Mouse (Mus musculus) limb, embryonic 12.5 days (tissue): ENCODE results near the gene Tenm3. TPM values are rescaled to one million over a fixed set of nuclear protein-coding genes. Genes with fewer than 3 reads are reported as not detected.
A peak's percentile ranks its signal among the peaks of the same experiment; 100 is the strongest.

Experiments used
- ATAC-seq: fragments of 200-750 bp; cut with Nextera tagmentation; 2 replicates; pipeline ENCODE4 v1.8.0; 2017; ENCODE audit warnings: low read depth, moderate TSS enrichment; ENCODE audit not compliant: insufficient number of reproducible peaks, insufficient read depth, low FRiP score, low TSS enrichment
- H3K27ac ChIP-seq: fragments of 300-500 bp; sonication (generic); 2 replicates; pipeline ENCODE4 v1.5.1; 2016; ENCODE audit warnings: mild to moderate bottlenecking, moderate library complexity
- H3K27me3 ChIP-seq: fragments of 300-500 bp; sonication (generic); 2 replicates; pipeline ENCODE4 v1.6.1; 2016; ENCODE audit warnings: mild to moderate bottlenecking, moderate library complexity
- H3K36me3 ChIP-seq: fragments of 300-500 bp; sonication (generic); 2 replicates; pipeline ENCODE4 v1.6.1; 2016; ENCODE audit warnings: mild to moderate bottlenecking, moderate library complexity
- H3K4me1 ChIP-seq: fragments of 300-500 bp; sonication (generic); replicated peaks from 2 replicates; pipeline ENCODE4 v1.6.1; 2016
- H3K4me2 ChIP-seq: fragments of 300-500 bp; sonication (generic); 2 replicates; pipeline ENCODE4 v1.6.1; 2016; ENCODE audit warnings: mild to moderate bottlenecking, moderate library complexity
- H3K4me3 ChIP-seq: fragments of 300-500 bp; sonication (generic); replicated peaks from 2 replicates; pipeline ENCODE4 v1.5.1; 2016; ENCODE audit warnings: mild to moderate bottlenecking
- H3K9ac ChIP-seq: fragments of 300-500 bp; sonication (generic); replicated peaks from 2 replicates; pipeline ENCODE4 v1.6.1; 2016; ENCODE audit warnings: mild to moderate bottlenecking, moderate library complexity
- H3K9me3 ChIP-seq: fragments of 300-500 bp; sonication (generic); 2 replicates; pipeline ENCODE4 v1.6.1; 2016; ENCODE audit warnings: mild to moderate bottlenecking, moderate library complexity
- WGBS: fragments of 180-500 bp; shearing (Covaris S2); methylation state at CpG from one replicate; pipeline ENCODE4 v1.1.7; 2016; 5-methylcytosine and 5-hydroxymethylcytosine counted together
- polyA plus RNA-seq: library from polyadenylated mRNA; unstranded; fragments of >200 nt; fragmentation: Nextera tagmentation; extraction: Ambion mirVana; gene quantifications from 2 replicates; pipeline ENCODE4 v1.2.1, GENCODE M21; 2016

Tenm3 gene
- polyA plus RNA-seq, 1 experiment from 2014 or later = 47.1 TPM

- Histone ChIP-seq H3K4me1 (peaks cover 21% of the 10 kb centered on the region), H3K9me3 (peaks cover 4% of the 10 kb centered on the region), H3K27ac (peak overlapping the region; percentile 26; the same call in 1 of the 2 replicates), H3K9ac (no peak overlapping the region), H3K27me3 (no peaks in the 10 kb centered on the region), H3K4me3 (no peak overlapping the region), H3K4me2 (peak overlapping the region; percentile 40), H3K36me3 (no peaks in the 10 kb centered on the region)
- 11% methylated on average over 9 of the region's 9 CpGs for whole genome bisulfite sequencing
- ATAC-seq = peak; percentile 74; the same call in 1 of the 2 replicates
Measured at GRCm38 (mm10) chr8:48775531-48776037, 68.2 kb downstream of the Tenm3 start.

DNA sequence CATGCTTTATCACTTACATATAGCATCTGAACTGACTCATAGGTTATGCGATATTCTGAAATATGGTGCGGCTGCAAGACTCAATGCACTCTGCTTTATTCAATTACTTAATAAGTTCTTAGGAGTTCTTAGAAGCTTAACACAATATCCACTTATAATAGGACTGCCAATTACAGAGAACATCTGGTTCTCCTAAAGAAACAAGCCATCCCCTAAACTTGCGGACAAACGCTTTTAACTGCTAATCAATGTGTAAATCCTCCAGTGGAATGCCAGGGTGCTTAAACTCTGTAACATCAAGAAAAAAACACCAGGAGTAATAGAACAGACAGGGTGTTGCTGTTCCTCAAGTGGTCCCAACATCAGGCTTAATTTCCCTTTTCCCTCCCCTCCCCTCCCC is 68.9 kb downstream of the Tenm3 start:
- H3K4me2 ChIP-seq = peak overlapping the region; percentile 40; the same call in 1 of the 2 replicates
- no peak overlapping the region for H3K9ac ChIP-seq
- peaks cover 18% of the 10 kb centered on the region for H3K4me1 ChIP-seq
- no peak for ATAC-seq
- H3K27me3 ChIP-seq = no peaks in the 10 kb centered on the region
- peaks cover 6% of the 10 kb centered on the region for H3K9me3 ChIP-seq
- H3K4me3 ChIP-seq = no peak overlapping the region
- WGBS = 14% methylated on average over 4 of the region's 4 CpGs
- no peak overlapping the region for H3K27ac ChIP-seq
- H3K36me3 ChIP-seq = no peaks in the 10 kb centered on the region

DNA sequence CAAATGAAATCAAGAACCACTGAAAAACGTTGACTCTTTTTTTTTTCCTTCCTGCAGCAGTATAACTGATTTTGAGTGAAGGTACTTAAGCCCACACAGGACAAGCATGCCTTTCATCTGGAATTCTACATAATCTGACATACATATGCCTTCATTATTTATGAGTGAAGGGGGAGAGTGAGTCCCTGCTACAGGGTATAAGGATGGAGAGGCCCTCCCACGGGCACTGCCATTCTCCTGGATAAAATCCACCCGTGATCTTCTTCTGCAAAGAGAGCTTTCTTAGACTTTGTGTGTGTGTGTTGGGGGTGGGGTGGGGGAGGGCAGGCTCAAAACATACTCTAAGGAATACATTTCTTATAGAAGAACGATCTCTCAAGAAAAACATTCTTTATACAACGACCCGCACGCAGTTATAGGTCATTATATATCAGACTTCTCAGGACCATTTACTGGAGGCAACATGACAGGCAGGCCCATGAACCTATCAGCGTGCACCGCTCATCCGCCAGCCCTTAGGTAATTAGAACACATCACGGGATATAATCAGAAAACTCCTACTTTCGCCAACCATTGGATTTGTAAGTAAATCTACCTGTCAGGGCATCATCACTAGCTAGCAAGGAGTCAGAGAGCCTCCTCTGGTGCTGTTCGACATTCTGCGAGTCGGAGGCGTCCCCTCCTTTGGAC is 77.1 kb downstream of the Tenm3 start:
- 80% methylated on average over 16 of the region's 16 CpGs for WGBS
- Histone ChIP-seq H3K9me3 (peaks cover 6% of the 10 kb centered on the region), H3K27me3 (no peaks in the 10 kb centered on the region), H3K27ac (no peak overlapping the region), H3K36me3 (no peaks in the 10 kb centered on the region), H3K4me2 (no peak overlapping the region), H3K9ac (no peak overlapping the region), H3K4me3 (no peak overlapping the region), H3K4me1 (peaks cover 10% of the 10 kb centered on the region; the same call in 1 of the 2 replicates)
- no peak for ATAC-seq

GRCm38 (mm10) chr8:48765212-48765611 is 78.5 kb downstream of the Tenm3 start:
- H3K27ac ChIP-seq = no peak overlapping the region
- no peaks in the 10 kb centered on the region for H3K9me3 ChIP-seq
- H3K36me3 ChIP-seq = no peaks in the 10 kb centered on the region
- H3K4me3 ChIP-seq = no peak overlapping the region
- H3K9ac ChIP-seq = no peak overlapping the region
- H3K4me1 ChIP-seq = peaks cover 10% of the 10 kb centered on the region; the same call in 1 of the 2 replicates
- ATAC-seq = no peak
- no peak overlapping the region for H3K4me2 ChIP-seq
- 33% methylated on average over 6 of the region's 6 CpGs for WGBS
- H3K27me3 ChIP-seq = no peaks in the 10 kb centered on the region

GRCm38 (mm10) chr8:48764011-48764410 is 79.7 kb downstream of the Tenm3 start:
- no peak overlapping the region for H3K4me3 ChIP-seq
- H3K27ac ChIP-seq = no peak overlapping the region
- WGBS = 88% methylated on average over 3 of the region's 3 CpGs

DNA sequence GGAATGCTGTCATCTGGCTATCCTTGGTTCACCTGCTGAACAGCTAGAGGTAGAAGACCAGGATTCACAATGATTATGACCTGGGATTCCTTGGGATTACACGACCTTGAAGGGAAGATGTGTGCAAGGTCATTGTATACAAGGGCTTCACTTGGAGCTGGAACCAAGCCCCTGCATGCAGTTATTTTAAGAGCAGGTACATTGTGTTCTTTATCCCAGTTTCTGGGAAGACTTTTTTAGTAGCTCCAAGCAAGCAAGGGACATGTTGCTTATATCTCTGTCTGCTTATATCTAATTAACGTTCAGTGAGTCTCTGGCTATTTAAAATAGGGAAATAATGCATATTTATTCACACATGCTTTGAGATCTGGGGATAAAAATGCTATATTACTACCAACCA is 86.9 kb downstream of the Tenm3 start:
- no peaks in the 10 kb centered on the region for H3K9me3 ChIP-seq
- no peak overlapping the region for H3K9ac ChIP-seq
- no peak overlapping the region for H3K27ac ChIP-seq
- no peaks in the 10 kb centered on the region for H3K27me3 ChIP-seq
- H3K4me3 ChIP-seq = no peak overlapping the region
- no peaks in the 10 kb centered on the region for H3K4me1 ChIP-seq
- no peak overlapping the region for H3K4me2 ChIP-seq
- no peak for ATAC-seq
- WGBS = 85% methylated on average over 2 of the region's 2 CpGs
- no peaks in the 10 kb centered on the region for H3K36me3 ChIP-seq

More at GRCm38 (mm10) chr8:48764011-48764410, 79.7 kb downstream of the Tenm3 start:
- no peaks in the 10 kb centered on the region for H3K36me3 ChIP-seq
- no peaks in the 10 kb centered on the region for H3K9me3 ChIP-seq
- no peak overlapping the region for H3K4me2 ChIP-seq
- H3K9ac ChIP-seq = no peak overlapping the region
- H3K27me3 ChIP-seq = no peaks in the 10 kb centered on the region
- no peak for ATAC-seq
- peaks cover 10% of the 10 kb centered on the region; the same call in 1 of the 2 replicates for H3K4me1 ChIP-seq

DNA sequence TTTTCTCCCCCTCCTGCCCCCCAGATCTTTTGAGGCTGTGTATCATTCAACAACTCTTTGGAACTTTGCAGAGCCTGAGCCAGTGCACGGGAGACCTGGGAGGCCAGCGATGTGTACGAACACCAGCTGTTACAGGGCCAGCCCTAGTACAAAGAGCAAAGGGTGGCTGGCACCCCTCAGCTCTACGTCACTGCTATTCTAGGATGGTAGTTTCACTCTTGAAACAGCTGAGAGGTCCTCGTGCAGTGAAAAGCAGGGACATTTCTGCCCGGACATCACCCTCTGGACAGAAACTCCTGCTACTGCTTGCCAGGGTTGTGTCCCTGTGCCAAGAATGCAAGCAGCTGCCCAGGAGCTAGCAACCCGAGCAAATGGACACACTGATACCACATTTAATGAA is 88.3 kb downstream of the Tenm3 start:
- Histone ChIP-seq H3K4me1 (no peaks in the 10 kb centered on the region), H3K27ac (no peak overlapping the region), H3K27me3 (no peaks in the 10 kb centered on the region), H3K36me3 (no peaks in the 10 kb centered on the region), H3K4me3 (no peak overlapping the region), H3K9ac (no peak overlapping the region), H3K9me3 (no peaks in the 10 kb centered on the region), H3K4me2 (no peak overlapping the region)
- WGBS = 65% methylated on average over 7 of the region's 7 CpGs
- no peak for ATAC-seq

GRCm38 (mm10) chr8:48754959-48755358 is 88.8 kb downstream of the Tenm3 start:
- no peak overlapping the region for H3K4me3 ChIP-seq
- no peaks in the 10 kb centered on the region for H3K36me3 ChIP-seq
- WGBS = 89% methylated on average over 2 of the region's 2 CpGs
- H3K4me1 ChIP-seq = no peaks in the 10 kb centered on the region
- H3K27me3 ChIP-seq = no peaks in the 10 kb centered on the region
- no peak for ATAC-seq
- H3K9ac ChIP-seq = no peak overlapping the region
- no peak overlapping the region for H3K27ac ChIP-seq
- no peak overlapping the region for H3K4me2 ChIP-seq
- H3K9me3 ChIP-seq = no peaks in the 10 kb centered on the region

GRCm38 (mm10) chr8:48751965-48752364 is 91.8 kb downstream of the Tenm3 start:
- H3K4me2 ChIP-seq = no peak overlapping the region
- H3K4me1 ChIP-seq = peaks cover 7% of the 10 kb centered on the region; the same call in 1 of the 2 replicates
- H3K9me3 ChIP-seq = no peaks in the 10 kb centered on the region
- ATAC-seq = no peak
- no peaks in the 10 kb centered on the region for H3K36me3 ChIP-seq
- no peaks in the 10 kb centered on the region for H3K27me3 ChIP-seq
- H3K27ac ChIP-seq = no peak overlapping the region
- H3K9ac ChIP-seq = no peak overlapping the region
- H3K4me3 ChIP-seq = no peak overlapping the region
- 79% methylated on average over 5 of the region's 5 CpGs for WGBS

DNA sequence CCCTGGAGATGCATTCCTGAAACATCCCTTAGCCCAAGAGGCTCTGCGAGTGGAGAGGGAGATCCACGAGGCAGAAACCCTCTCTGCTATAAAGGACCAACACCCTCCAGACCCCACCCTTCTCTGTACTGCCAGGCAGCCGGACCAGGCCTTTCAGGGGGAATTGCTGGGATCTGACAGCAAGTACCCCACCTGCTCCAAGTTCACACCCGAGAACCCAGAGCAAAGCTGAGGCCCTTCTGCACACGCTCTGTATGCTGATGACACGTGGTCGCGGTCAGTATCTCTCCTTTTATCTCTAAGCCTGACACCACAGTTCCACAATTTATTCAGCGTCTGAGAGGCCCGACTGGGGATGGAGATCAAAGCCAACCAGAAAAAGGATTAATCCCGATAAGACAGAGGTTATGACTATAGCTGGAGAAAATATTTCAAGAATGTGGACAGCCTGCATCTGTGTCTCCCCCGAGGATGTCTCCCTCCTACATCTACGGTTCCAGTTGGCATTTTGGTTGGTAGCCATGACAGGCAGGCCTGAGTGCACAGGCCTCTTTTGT is 95.2 kb downstream of the Tenm3 start:
- H3K27ac ChIP-seq = no peak overlapping the region
- H3K4me1 ChIP-seq = peaks cover 7% of the 10 kb centered on the region; the same call in 1 of the 2 replicates
- ATAC-seq = 0 out of 2 replicates have a peak, but pooled peaks have one; percentile 42
- no peak overlapping the region for H3K4me2 ChIP-seq
- H3K36me3 ChIP-seq = no peaks in the 10 kb centered on the region
- H3K4me3 ChIP-seq = no peak overlapping the region
- 51% methylated on average over 13 of the region's 13 CpGs for WGBS
- H3K9me3 ChIP-seq = no peaks in the 10 kb centered on the region
- H3K9ac ChIP-seq = no peak overlapping the region
- H3K27me3 ChIP-seq = no peaks in the 10 kb centered on the region

GRCm38 (mm10) chr8:48743912-48744311 is 99.8 kb downstream of the Tenm3 start:
- Histone ChIP-seq H3K9me3 (no peaks in the 10 kb centered on the region), H3K36me3 (no peaks in the 10 kb centered on the region), H3K27ac (no peak overlapping the region), H3K27me3 (no peaks in the 10 kb centered on the region), H3K4me1 (peaks cover 23% of the 10 kb centered on the region), H3K4me3 (no peak overlapping the region), H3K9ac (no peak overlapping the region), H3K4me2 (no peak overlapping the region)
- ATAC-seq = no peak
- 81% methylated on average over 4 of the region's 4 CpGs for WGBS
